Mouse (Mus musculus) ZHBTc4 (cell line): ENCODE results near the gene Cep95.
A peak's percentile ranks its signal among the peaks of the same experiment; 100 is the strongest.

Experiments used
- DNase-seq: peaks from one replicate; pipeline ENCODE4 v3.0.0-alpha.2; 2011; ENCODE audit warnings: low read depth, low spot score

The Cep95 gene

GRCm38 (mm10) chr11:106814601-106815320, 25.7 kb downstream of the Cep95 start:
- no peak for DNase-seq

- DNase-seq = no peak
These were observed 26.3 kb downstream of the Cep95 start for GRCm38 (mm10) chr11:106815331-106815730.

- no peak for DNase-seq
These were observed 26.7 kb downstream of the Cep95 start for GRCm38 (mm10) chr11:106815761-106816160.

- DNase-seq = no peak
These were observed 27.3 kb downstream of the Cep95 start for GRCm38 (mm10) chr11:106816316-106816715.

GRCm38 (mm10) chr11:106817156-106817555, 28.1 kb downstream of the Cep95 start:
- no peak for DNase-seq

GRCm38 (mm10) chr11:106817808-106818207, 28.8 kb downstream of the Cep95 start:
- no peak for DNase-seq

- DNase-seq = no peak
These were observed 29.3 kb downstream of the Cep95 start for GRCm38 (mm10) chr11:106818341-106818740.

GRCm38 (mm10) chr11:106819595-106819994, 30.5 kb downstream of the Cep95 start:
- no peak for DNase-seq

- no peak for DNase-seq
These were observed 31.2 kb downstream of the Cep95 start for GRCm38 (mm10) chr11:106820252-106820651.

GRCm38 (mm10) chr11:106820972-106821371, 31.9 kb downstream of the Cep95 start:
- DNase-seq = no peak

GRCm38 (mm10) chr11:106821397-106821796, 32.3 kb downstream of the Cep95 start:
- DNase-seq = no peak

GRCm38 (mm10) chr11:106822491-106822890, 33.4 kb downstream of the Cep95 start:
- DNase-seq = no peak

GRCm38 (mm10) chr11:106822911-106823310, 33.9 kb downstream of the Cep95 start:
- no peak for DNase-seq

GRCm38 (mm10) chr11:106823741-106824140, 34.7 kb downstream of the Cep95 start:
- no peak for DNase-seq

- no peak for DNase-seq
These were observed 35.4 kb downstream of the Cep95 start for GRCm38 (mm10) chr11:106824403-106824802.

- DNase-seq = no peak
These were observed 39.0 kb downstream of the Cep95 start for GRCm38 (mm10) chr11:106828079-106828478.

GRCm38 (mm10) chr11:106842002-106842401, 53.0 kb downstream of the Cep95 start:
- no peak for DNase-seq

- DNase-seq = peak; percentile 12
These were observed 62.4 kb downstream of the Cep95 start for GRCm38 (mm10) chr11:106851438-106851837.
